Mouse (Mus musculus) 3134 (cell line): ENCODE data around the gene Ccdc36.

Experiments
- DNase-seq: peaks from one replicate; pipeline ENCODE4 v3.0.0-alpha.2; 2011; ENCODE audit warnings: low spot score; ENCODE audit not compliant: insufficient read length; ENCODE audit errors: extremely low read depth

Ccdc36 gene

DNA sequence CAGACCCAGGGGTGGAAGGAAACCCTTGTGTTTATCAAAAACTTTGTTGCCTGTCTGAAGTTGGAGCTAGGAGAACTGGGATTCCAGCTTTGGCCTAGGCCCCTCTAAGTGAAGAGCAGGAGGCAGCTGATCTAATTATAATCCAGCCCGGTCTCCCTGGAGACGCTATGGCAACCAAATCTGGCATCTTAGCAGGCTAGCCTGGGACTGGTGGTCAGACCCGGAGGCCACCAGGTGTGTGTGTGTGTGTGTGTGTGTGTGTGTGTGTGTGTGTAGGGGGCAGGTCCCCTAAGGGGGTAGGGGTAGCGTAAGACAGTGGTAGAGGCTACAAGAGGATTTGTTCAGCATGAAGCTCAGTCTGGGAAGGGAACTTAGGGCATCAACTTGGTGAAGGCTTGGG, 21.6 kb upstream of the Ccdc36 start:
- DNase-seq: no peak

DNA sequence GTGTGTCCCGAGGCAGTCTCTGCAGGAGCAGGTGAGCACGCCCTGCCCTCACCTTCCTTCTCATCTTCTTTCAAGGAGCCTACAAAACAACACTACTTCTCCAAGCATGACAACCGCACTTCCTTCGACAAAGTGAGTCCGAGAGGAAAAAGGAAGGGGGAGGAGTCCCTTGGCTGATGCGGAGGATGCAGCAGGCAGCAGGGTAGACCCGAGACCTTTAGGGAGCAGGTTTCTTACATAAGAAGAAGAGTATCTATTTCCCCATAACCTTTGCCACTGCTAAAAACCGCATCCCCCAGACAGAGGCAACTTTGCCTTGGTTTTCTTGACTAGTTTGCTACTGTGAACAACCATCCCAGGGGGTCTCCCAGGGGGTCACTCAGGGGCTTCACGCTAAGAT, 16.8 kb upstream of the Ccdc36 start:
- DNase-seq: no peak

DNA sequence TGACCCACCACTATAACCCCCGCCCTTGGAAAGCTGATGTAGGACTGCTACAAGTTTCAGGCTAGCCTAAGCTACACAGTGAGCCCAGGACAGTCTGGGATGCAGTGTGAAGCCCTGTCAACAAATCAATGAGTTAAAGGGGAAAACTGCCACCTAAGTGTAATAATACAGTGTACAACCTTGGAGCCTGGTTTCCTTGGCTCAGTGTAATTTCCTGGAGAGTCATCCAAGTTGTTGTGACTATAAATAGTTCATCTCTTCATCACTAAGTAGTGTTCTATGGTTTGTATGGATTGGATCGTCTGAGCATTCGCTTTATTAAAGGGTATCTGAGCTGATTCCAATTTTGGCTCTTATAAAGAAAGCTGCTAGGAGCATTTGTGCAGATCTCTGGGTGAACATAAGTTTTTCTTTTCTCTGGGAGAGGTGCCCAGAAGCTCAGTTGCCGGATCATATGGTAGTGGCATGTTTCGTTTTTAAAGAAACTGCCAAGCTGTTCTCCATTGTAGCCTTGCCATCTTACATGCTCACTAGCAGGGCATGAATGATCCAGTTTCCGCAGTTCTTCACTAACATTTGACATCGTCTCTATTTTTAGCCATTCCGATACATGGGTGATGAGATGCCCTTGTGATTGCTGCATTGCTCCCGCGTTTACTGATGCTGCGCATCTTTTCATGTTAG, 13.1 kb upstream of the Ccdc36 start:
- DNase-seq: no peak

DNA sequence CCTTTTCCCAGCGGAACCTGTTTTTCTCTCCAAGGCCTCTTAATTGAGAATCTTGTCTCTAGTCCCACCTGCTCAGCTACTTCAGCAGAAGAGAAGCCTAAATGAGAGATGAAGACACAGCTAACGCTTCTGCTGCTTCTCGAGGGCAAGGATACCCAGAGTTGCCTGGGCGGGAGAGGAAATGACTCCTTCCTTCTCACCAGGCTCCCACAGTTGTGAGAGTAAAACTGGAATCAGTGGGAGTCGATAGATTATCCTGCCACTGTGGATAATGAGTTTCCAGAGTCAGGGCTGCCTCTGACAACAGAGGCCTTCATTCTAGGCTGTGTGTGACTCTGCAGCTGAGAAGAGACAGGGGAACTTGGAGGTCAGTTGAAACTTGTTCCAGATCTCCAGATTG, 12.2 kb upstream of the Ccdc36 start:
- DNase-seq: no peak

DNA sequence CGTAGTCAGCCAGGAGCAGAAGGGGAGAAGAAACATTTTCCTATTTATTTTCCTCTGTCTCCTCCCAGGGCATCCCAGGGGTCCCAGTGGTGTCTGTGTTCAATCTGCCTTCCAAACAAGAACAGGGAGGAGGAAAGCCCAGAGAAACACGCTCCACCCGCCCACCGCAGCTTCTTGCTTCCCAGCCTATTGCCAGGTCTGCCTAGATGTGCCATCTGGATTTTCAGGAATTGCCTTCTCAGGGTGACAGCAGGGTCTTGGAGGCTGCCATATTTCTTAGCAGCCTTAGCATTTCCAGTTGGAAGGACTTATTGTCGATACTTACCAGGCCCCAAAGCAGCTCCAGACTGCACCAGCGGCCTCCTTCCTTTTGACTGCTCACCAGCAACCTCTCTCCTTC, 10.9 kb upstream of the Ccdc36 start:
- DNase-seq: no peak

DNA sequence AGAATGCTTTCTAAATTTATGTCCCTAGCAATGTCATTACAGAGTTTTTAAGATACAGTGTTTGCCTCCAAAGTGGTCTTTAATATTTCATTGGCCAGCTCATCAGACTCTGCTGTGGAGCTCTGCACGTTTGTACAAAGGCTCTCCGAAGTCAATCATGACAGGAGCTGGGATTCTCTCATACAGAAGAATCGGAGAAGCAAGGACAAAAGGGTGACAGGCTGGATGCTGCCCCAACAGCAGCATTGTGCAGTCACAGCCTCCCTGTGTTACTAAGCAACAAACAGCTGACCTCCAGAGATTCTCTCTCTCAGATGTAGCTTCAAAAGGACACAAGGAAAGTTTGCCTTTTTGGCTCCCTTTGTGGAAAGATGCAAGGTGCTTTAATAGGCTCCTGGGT, 7.9 kb upstream of the Ccdc36 start, which contains the start of gene BC048562:
TSS of gene BC048562 (plus strand) at position 301 of the 400 bp plus-strand sequence.
- no peak for DNase-seq

DNA sequence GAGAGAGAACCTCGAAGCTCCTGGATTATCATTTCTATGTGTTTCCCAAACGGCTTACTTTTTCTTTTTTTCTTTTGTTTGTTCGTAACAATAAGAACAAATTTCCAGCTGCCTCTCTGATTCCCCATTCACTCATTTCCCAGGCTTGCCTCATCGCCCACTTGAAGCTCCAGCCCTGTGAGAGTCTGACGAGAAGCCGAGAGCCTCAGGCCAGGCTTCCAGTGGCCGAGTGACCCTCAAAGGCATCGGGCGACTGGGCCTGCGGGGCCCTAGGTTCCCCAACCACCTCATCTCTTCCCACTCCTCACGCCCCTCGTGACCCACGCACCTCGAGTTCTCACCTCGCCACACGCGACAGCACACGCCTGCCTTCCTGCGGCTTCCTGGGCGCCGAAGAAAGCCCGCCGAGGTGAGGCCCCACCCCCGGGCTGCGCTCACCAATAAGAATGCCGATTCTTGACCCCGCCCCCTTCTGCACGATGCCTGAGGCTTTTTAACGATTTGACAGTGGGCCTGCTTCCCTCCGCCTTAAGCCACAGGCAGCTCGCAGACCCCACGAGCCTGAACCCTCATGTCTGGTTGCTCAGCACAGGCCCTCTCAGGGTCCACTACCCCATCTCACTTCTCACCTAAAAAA, 3.3 kb upstream of the Ccdc36 start:
- DNase-seq: no peak

DNA sequence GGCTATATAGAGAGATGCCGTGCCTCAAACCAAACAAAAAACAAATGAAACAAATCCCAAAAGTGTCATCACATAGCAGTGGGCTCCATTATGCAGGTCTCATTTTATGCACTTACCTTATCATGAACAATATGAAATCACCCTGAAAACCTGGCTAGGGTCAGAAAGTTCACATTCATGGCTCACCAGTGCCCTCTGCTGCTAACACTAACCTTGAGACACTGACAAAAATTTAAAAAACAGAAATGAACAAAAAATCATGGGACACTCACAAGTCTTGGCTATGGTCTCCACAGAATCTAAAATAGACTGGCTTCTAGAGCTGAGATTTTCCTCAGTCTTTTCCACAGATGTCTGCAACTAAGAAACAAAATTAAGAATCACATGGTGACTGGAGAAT, 16.1 kb downstream of the Ccdc36 start:
- no peak for DNase-seq

DNA sequence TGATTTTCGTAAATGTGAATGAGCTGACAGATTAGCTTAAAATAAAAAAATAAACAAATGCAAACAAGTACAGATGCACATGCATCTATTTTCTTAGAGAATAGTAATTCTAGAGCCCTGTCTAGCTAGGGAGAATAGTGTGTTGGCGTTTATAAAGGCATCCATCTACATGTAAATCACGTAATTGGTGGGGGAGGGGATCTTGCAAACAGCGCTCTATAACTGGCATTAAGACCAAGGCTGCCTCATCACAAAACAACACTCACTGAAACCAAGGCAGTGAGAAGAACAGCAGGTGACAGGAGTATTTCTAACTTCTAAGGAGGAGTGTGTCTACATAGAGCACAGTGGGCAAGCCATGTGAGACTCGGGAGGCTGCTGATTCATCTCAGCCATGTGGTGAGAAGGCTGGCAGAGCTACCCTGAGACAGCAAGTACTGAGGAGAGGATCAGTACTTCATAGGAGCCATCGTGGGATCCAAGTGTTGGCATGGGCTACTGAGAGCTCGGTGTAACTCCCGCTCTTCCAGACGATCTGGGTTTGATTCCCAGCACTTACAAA, 16.8 kb downstream of the Ccdc36 start:
- no peak for DNase-seq

DNA sequence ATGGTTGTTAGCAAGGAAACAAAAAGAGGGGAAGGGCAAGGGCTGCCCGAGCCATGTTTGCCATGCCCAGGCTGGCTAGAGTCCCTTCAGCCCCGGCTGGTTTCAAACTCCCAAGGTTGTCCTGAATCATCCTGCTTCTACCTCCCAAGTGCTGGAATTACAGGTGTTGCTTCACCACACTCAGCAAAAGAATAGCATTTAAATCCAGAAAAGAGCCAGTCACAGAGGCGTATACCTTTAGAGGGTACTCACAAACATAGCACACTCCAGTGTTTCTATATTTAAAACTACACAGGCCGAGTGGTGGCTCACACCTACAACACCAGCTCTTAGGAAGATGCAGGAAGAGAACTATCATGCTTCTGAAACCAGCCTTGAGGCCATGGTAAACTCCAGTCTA, 18.7 kb downstream of the Ccdc36 start:
- DNase-seq: no peak

DNA sequence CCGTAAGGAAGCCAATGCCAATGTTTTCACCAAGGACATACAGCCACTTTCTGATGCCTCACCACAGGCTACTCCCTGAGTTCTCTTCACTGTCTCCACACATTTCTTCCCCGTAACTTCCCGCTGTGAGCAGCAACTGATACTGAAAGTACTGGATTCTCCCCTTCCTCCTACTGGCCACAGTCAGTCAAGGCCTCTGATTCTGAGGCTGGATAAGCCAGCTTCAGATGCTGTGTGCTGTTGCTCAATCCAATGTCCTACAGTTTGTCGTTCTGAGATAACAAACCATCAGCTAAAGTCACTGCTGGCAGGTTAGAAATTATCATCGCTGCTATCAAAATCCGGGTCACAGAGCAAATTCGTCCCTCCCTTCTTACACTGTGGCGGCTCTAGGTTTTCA, 23.8 kb downstream of the Ccdc36 start:
- no peak for DNase-seq

DNA sequence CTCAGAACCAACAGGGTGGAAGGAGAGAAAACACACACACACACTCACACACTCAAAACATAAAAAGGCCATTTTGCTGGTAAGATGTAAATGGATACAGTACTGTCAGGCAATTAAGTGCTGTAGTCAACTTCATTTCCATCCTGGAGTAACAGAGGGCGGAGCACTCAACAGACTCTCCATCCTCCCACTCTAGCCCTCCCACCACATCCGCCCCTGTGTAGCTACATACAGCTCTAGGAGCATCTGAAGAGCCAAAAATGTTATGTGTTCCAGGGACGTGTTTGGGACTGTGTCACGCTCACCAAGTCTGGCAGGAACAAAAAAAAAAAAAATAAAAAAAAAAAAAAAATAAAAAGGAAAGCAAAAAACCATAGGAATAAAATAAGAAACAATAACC, 25.2 kb downstream of the Ccdc36 start:
- no peak for DNase-seq

DNA sequence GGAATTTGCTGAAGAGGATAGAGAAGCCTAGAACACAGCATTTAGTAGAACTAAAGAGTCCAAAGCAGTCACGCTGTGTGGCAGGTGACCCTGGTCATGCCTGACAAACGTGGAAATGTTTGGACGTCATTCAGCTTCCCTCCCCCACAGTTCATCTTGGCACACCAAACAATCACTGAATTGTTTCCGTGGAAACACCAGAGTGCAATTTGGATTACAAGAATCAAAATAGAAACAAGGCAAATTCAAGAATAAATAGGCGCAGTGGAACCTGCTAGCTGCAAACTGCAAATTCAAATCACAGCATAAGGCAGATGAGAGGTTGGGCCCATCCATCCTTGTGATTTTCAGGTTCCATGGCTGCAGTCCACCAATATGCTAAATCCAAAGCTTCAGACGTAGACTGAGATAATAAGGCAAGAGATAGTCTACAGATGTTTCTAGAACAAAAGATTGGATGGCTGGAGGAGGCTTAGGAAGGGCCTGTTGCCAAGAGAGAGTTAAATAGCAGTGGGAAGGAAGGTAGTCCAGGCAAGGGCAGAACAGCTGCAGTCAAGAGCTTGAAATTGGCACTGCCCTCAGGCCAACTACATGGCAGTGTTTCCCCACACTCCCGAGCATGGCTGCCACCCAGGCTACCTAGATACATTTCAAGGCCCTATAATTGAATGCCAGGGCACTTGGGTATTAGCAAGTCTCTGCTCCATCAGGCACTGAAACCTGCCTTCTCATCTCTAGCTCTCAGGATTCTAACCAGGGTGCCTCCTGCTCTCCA, 26.9 kb downstream of the Ccdc36 start:
- no peak for DNase-seq

DNA sequence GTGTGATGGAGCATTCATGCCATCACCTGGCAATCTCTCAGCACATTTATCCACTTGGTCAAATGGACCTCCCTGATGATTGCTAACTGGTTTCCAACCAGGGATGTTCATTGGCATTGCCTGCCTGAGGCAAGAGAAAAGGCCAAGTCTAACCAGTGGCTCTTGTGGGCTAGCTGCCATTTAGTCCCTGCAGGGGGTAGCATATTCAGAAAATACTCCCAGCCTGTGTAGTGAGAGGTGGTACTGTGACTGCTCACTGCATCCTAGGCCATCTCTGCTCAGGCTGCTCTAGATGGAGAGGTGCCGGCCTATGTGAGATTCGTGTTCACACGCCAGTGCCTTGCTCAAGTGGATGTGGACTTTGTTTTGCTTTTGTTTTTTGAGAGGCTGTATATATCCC, 30.0 kb downstream of the Ccdc36 start:
- no peak for DNase-seq

DNA sequence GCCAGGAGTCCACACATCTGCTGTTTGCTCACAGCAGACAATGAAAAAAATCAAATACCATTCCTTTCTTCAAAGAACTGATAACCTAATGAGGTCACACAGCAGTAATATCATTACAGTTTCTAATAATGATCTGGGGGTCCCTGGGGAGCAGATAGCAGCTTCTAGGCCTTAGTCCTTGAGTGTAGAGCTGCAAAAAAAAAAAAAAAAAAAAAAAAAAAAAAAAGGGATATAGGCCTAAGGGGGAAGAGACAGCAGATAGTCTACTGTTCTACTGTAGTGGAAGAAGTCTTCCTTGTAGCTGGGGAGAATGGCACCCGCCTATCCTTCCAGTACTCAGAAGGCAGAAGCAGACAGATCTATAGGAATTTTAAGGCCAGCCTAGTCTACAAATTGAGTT, 32.9 kb downstream of the Ccdc36 start:
- DNase-seq: no peak

DNA sequence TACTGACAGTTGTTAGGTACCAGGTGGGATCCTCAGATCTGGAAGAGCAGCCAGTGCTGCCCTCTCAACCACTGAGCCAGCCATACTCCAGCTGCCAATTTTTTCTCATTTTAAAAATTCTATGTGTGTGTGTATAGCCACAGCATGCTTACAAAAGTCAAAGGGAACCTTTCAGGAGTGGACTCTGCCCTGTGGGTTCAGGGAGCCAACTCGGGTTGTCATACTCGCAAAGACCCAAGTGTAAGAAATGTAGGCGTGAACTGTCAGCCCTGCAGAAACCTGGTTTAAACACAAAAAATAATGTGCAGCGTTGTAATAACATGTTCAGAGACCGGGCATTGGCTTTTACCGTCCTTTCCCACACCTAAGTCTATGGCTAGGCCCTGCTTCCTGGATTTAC, 34.1 kb downstream of the Ccdc36 start:
- no peak for DNase-seq

DNA sequence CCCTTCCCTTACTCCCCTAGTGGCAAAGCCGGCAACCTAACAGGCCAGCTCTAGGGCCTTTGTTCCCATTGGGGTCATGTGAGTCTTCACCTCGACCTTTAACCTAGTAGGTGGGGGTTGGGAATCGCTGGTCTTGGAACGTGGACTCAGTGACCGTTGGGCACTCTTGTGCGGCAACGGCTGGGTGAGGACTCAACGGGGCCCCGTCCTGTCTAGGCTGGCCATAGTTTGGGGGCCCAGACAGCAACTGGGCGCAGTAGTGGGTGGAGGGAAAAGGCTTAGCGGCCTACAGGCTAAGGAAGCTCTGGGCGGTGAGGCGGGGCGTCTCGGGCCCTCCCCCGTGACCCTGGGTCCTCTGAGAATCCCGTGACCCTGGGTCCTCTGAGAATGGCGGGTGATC, 35.6 kb downstream of the Ccdc36 start, which contains the start of gene 1700102P08Rik:
TSS of gene 1700102P08Rik (plus strand) at position 130 of the 400 bp plus-strand sequence.
- no peak for DNase-seq

DNA sequence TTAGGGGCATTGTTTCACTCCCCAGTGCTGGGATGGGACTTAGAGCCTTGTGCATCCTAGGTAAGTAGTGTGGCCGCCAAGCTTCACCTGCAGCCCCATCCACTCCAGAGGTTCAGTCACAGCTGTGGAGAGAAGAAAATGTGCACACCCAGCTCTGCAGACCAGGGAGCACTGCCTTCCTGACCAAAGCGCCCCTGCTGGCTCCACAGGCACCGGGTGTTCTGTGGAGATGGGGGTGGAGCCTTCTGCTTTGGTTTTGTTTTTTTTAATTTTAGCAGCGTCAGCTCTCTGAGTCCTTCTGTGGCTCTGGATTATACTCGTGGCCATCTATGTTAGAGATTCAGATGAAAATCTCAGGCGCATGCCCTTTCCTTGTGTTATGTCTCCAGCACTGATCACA, 39.1 kb downstream of the Ccdc36 start:
- no peak for DNase-seq

DNA sequence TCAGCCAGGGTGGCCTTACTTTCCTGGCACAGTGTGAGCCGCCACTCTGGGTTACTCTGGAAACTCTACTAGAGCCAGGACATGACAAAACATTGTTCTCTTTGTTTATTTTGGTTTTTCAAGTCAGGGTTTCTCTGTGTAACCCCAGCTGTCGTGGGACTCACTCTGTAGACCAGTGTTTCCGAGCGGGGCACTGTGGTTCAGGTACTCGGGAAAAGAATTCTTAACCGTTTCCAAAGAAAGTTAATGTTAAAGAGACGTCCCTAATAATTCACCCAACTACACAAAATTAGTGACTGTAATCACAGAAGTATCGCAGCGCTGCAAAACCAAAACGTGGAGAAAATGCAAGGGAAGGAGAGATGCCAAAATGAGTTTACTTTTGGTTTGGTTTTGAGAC, 39.7 kb downstream of the Ccdc36 start:
- no peak for DNase-seq

DNA sequence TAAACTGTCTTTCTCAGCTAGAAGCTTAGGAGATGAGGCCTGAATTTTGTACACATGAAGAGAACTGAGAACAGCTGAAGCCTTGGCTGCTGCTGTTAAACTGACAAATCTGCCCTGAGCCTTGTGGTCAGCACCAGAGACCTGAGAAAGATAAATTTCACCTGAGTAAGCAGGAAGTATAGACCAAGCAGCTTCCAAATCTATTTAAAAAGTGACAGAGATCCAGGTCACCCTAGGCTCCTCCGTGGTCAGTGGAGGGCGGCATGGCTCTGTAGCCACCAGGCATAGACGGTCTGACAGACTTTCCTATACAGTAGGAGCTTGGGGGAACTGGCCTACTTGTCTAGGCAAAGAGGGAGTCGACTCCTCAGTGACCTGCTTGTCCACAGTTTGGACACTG, 41.5 kb downstream of the Ccdc36 start:
- no peak for DNase-seq

DNA sequence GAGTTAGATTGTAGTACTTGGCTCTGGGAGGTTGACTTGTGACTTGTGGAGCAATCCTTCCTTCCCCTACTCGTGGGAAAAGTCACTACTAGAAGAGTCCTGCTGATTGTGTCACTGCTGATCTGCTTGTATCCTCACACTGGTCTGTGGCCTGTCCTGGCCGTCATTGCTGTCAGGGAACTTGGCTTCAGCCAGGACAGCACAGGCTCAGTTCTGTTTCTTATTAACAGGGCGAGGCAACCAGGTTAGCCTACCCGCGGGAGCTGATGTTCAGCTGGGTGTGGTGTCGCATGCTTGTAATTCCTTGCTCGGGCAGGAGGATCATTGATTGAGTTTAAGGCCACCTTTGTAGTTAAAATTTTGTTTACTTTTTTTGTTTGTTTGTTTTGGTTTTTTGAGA, 43.3 kb downstream of the Ccdc36 start:
- no peak for DNase-seq

DNA sequence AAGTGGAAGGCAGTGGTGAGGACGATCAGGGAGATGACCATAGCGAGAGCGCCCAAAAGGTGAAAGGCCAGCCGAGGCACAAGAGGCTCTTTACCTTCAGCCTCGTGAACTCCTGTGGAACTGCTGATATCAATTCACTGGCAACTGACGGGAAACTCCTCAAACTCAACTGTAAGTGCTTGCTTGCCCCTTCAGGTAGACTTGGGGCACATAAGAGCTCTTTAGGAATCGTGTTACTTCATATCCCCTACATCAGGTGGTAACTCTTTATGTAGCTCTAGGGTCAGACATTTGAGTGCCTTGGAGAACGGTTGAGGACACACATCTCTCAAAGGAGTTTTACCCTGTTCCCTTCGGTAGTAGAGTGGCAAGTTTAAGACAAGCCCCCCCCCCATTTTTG, 46.9 kb downstream of the Ccdc36 start:
- no peak for DNase-seq
